Mouse (Mus musculus): ENCODE measurements around the gene Gm17617. TPM values are rescaled to one million over a fixed set of nuclear protein-coding genes. Genes with fewer than 3 reads are reported as not detected.

Gm17617 gene
- polyA plus RNA-seq, 1 experiment from 2014 or later, result not detected

- Histone ChIP-seq H3K27ac (no peak overlapping the region), H3K9me3 (peaks cover 4% of the 10 kb centered on the region; the same call in 1 of the 2 replicates), H3K4me3 (no peak overlapping the region), H3K36me3 (replicated peaks) (no peaks in the 10 kb centered on the region), H3K27me3 (ENCODE audit: poor library complexity, severe bottlenecking) (peaks cover 15% of the 10 kb centered on the region), H3K4me1 (peaks cover 24% of the 10 kb centered on the region)
- WGBS, result 84% methylated on average over 11 of the region's 11 CpGs
- no peak for DNase-seq (ENCODE audit: extremely low spot score, low spot score)
Measured at GRCm38 (mm10) chr13:55167798-55168197, 34.5 kb upstream of the Gm17617 start.

DNA sequence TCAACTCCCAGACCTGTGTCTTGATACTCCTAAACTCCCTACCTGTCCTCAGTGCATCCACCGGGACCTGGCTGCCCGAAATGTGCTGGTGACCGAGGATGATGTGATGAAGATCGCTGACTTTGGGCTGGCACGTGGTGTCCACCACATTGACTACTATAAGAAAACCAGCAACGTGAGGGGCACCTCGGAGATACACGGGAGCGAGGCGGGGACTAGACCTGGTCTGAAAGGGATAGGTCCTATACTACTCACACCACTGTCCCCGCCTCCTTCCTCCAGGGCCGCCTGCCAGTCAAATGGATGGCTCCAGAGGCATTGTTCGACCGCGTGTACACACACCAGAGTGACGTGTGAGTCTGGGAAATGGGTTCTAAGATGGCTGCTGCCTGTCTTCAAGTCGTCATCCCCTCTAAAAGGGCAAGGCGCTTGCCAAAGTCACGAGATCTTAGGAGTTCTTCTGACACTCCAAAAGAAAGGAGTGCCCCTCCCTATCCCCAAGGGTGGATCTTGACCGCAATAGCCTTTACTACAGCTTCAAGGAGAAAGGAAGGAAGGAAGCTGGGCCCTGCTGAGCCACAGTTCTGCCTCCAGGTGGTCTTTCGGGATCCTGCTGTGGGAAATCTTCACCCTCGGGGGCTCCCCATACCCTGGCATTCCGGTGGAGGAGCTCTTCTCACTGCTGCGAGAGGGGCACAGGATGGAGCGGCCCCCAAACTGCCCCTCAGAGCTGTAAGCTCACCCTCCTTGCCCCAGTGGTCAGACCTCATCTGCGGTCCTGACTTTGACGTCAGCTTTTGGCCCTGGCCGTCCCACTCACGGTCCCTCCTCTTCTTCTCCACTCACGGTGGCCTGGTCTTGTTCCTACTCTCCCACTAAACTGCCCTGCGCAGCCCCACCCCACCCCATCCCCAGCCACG lies 33.7 kb upstream of the Gm17617 start:
- peaks cover 8% of the 10 kb centered on the region for H3K27me3 ChIP-seq (ENCODE audit: poor library complexity, severe bottlenecking)
- no peak overlapping the region for H3K27ac ChIP-seq
- H3K9me3 ChIP-seq, result peaks cover 4% of the 10 kb centered on the region; the same call in 1 of the 2 replicates
- peaks cover 17% of the 10 kb centered on the region for H3K4me1 ChIP-seq
- H3K36me3 ChIP-seq (replicated peaks), result no peaks in the 10 kb centered on the region
- no peak overlapping the region for H3K4me3 ChIP-seq
- WGBS, result 90% methylated on average over 32 of the region's 32 CpGs
- no peak for DNase-seq (ENCODE audit: extremely low spot score, low spot score)

DNA sequence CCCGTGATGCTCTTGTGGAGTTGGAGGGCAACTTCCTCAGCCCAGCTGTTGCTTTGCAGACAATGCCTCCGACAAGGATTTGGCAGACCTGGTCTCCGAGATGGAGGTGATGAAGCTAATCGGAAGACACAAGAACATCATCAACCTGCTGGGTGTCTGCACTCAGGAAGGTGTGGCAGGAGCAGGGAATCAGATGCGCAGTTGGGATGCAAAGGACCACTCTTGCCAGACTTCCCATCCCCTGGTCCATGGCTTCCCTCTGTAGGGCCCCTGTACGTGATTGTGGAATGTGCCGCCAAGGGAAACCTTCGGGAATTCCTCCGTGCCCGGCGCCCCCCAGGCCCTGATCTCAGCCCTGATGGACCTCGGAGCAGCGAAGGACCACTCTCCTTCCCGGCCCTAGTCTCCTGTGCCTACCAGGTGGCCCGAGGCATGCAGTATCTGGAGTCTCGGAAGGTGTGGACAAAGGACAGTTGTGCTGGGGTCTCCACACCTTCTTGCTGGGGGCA lies 32.5 kb upstream of the Gm17617 start:
- Histone ChIP-seq H3K27me3 (ENCODE audit: poor library complexity, severe bottlenecking) (no peaks in the 10 kb centered on the region), H3K9me3 (peaks cover 4% of the 10 kb centered on the region; the same call in 1 of the 2 replicates), H3K36me3 (replicated peaks) (no peaks in the 10 kb centered on the region), H3K4me1 (0 out of 2 replicates have a peak, but pooled peaks cover 7% of the 10 kb centered on the region), H3K27ac (no peak overlapping the region), H3K4me3 (no peak overlapping the region)
- WGBS, result 94% methylated on average over 16 of the region's 16 CpGs
- no peak for DNase-seq (ENCODE audit: extremely low spot score, low spot score)

GRCm38 (mm10) chr13:55163553-55163952 lies 30.2 kb upstream of the Gm17617 start:
- Histone ChIP-seq H3K27ac (no peak overlapping the region), H3K27me3 (ENCODE audit: poor library complexity, severe bottlenecking) (no peaks in the 10 kb centered on the region), H3K4me3 (no peak overlapping the region), H3K4me1 (no peaks in the 10 kb centered on the region), H3K9me3 (no peaks in the 10 kb centered on the region; the same call in 1 of the 2 replicates), H3K36me3 (replicated peaks) (no peaks in the 10 kb centered on the region)
- WGBS, result 76% methylated on average over 5 of the region's 5 CpGs
- DNase-seq (ENCODE audit: extremely low spot score, low spot score), result no peak

GRCm38 (mm10) chr13:55162365-55162764 lies 29.0 kb upstream of the Gm17617 start:
- no peaks in the 10 kb centered on the region for H3K4me1 ChIP-seq
- H3K36me3 ChIP-seq (replicated peaks), result no peaks in the 10 kb centered on the region
- 59% methylated on average over 7 of the region's 7 CpGs for WGBS
- H3K9me3 ChIP-seq, result no peaks in the 10 kb centered on the region; the same call in 1 of the 2 replicates
- no peak overlapping the region for H3K27ac ChIP-seq
- no peak for DNase-seq (ENCODE audit: extremely low spot score, low spot score)
- no peaks in the 10 kb centered on the region for H3K27me3 ChIP-seq (ENCODE audit: poor library complexity, severe bottlenecking)
- no peak overlapping the region for H3K4me3 ChIP-seq

GRCm38 (mm10) chr13:55153951-55154350 lies 20.6 kb upstream of the Gm17617 start:
- Histone ChIP-seq H3K4me3 (no peak overlapping the region), H3K4me1 (peaks cover 11% of the 10 kb centered on the region), H3K36me3 (replicated peaks) (no peaks in the 10 kb centered on the region), H3K9me3 (no peaks in the 10 kb centered on the region), H3K27me3 (ENCODE audit: poor library complexity, severe bottlenecking) (peaks cover 58% of the 10 kb centered on the region), H3K27ac (no peak overlapping the region)
- 87% methylated on average over 5 of the region's 5 CpGs for WGBS
- no peak for DNase-seq (ENCODE audit: extremely low spot score, low spot score)

- Histone ChIP-seq H3K4me3 (peak within 1 kb of the TSS; percentile 64), H3K27ac (peak within 1 kb of the TSS; percentile 32), H3K4me1 (peaks cover 11% of the 10 kb centered on the region), H3K27me3 (ENCODE audit: poor library complexity, severe bottlenecking) (peaks cover 58% of the 10 kb centered on the region), H3K36me3 (replicated peaks) (no peaks in the 10 kb centered on the region), H3K9me3 (no peaks in the 10 kb centered on the region)
- DNase-seq (ENCODE audit: extremely low spot score, low spot score), result peak; percentile 53
- under 1% methylated on average over 68 of the region's 68 CpGs for WGBS
Measured at GRCm38 (mm10) chr13:55152621-55153415, 19.5 kb upstream of the Gm17617 start, which contains the start of gene Fgfr4. Gene Fgfr4 (plus strand): TSS chr13:55152640.

DNA sequence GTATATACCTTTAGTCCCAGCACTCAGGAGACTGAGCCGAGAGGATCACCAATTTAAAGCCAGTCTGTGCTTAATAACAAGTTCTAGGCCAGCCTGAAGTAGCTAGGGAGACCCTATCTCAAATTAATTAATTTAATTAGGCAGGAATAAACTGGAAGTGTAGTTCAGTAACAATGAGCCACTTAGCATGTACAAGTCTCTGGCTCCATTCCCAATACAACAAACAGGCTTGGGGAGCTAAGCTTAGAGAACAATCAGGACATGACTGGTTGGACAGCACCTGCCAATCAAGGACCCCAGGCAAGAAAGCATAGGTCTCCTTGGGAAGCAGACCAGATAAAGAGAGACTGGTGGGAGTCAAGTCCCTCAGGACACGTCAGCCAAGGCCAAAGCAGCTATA lies 6.9 kb upstream of the Gm17617 start:
- no peak overlapping the region for H3K27ac ChIP-seq
- DNase-seq (ENCODE audit: extremely low spot score, low spot score), result no peak
- H3K36me3 ChIP-seq (replicated peaks), result no peaks in the 10 kb centered on the region
- 80% methylated on average over 2 of the region's 2 CpGs for WGBS
- H3K9me3 ChIP-seq, result no peaks in the 10 kb centered on the region
- peaks cover 5% of the 10 kb centered on the region; the same call in 1 of the 2 replicates for H3K4me1 ChIP-seq
- no peaks in the 10 kb centered on the region for H3K27me3 ChIP-seq (ENCODE audit: poor library complexity, severe bottlenecking)
- no peak overlapping the region for H3K4me3 ChIP-seq

DNA sequence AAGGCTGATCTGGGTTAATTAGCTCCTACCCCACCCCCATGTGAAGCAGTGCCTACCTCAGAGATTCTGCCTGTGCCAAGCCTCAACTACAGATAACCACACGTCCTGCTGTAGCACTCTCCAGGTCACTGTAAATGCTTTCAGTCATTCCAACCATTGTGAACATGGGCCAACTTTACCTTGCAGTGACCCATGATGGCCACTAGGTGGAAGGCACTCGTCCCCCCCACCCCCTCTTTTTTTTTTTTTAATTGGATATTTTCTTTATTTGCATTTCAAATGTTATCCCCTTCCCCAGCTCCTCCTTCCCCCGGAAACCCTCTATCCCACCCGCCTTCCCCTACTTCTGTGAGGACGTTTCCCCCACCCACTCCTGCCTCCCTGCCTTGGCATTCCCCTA lies 2.0 kb upstream of the Gm17617 start:
- H3K4me1 ChIP-seq, result peaks cover 5% of the 10 kb centered on the region; the same call in 1 of the 2 replicates
- WGBS, result 11% methylated on average over 5 of the region's 5 CpGs
- H3K27me3 ChIP-seq (ENCODE audit: poor library complexity, severe bottlenecking), result no peaks in the 10 kb centered on the region
- no peak overlapping the region for H3K4me3 ChIP-seq
- no peaks in the 10 kb centered on the region for H3K9me3 ChIP-seq
- no peak for DNase-seq (ENCODE audit: extremely low spot score, low spot score)
- H3K36me3 ChIP-seq (replicated peaks), result peaks cover 39% of the 10 kb centered on the region
- H3K27ac ChIP-seq, result no peak overlapping the region

GRCm38 (mm10) chr13:55124903-55125302 lies 8.4 kb downstream of the Gm17617 start:
- H3K4me1 ChIP-seq, result no peaks in the 10 kb centered on the region

DNA sequence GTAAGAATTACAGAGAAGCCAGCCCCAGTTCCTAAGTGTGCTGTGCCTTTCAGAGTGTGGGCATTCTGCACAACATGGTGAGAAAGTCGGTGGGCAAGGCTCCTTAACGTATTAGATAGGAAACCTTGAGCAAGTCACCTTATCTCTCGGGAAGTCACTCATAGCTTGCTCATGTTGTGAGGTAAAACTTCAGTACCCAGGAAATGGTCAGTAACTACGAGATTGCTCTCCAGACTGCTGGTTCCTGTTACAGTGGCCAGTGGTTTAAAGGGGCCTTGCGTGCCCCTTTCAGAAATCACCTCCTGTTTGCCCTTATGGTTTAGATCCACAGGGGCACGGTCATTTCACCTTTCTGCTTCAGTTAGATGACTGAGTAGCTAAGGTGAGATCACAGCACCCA lies 19.0 kb downstream of the Gm17617 start:
- H3K27me3 ChIP-seq (ENCODE audit: poor library complexity, severe bottlenecking), result no peaks in the 10 kb centered on the region
- no peak overlapping the region for H3K27ac ChIP-seq
- H3K4me3 ChIP-seq, result no peak overlapping the region
- H3K36me3 ChIP-seq (replicated peaks), result peaks cover 77% of the 10 kb centered on the region
- no peaks in the 10 kb centered on the region for H3K4me1 ChIP-seq
- H3K9me3 ChIP-seq, result no peaks in the 10 kb centered on the region
- no peak for DNase-seq (ENCODE audit: extremely low spot score, low spot score)
- WGBS, result 90% methylated on average over 6 of the region's 6 CpGs

More at GRCm38 (mm10) chr13:55124903-55125302, 8.4 kb downstream of the Gm17617 start:
- no peak for DNase-seq (ENCODE audit: extremely low spot score, low spot score)
- H3K36me3 ChIP-seq (replicated peaks), result peaks cover 75% of the 10 kb centered on the region
- no peak overlapping the region for H3K27ac ChIP-seq
- no peaks in the 10 kb centered on the region for H3K27me3 ChIP-seq (ENCODE audit: poor library complexity, severe bottlenecking)
- no peak overlapping the region for H3K4me3 ChIP-seq
- 97% methylated on average over 6 of the region's 6 CpGs for WGBS
- no peaks in the 10 kb centered on the region for H3K9me3 ChIP-seq

DNA sequence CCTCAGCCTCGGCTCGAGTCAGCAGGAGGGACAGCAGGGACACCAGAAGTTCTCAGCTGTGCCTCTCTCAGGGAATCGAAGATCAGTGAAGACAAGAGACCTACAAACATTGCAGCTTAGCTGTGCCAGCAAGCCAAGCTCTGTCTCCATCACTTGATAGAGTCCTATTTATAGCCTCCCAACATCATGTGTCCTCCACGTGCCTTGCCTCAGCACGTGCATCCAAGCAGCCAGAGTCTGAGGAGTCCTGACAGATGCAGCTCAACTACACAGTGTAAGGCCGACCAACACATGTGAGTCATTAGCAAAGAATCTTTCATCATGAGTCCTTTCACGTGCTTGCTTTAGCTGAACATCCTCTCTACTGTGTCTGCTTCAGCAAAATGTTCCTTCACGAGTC lies 25.7 kb downstream of the Gm17617 start:
- 95% methylated on average over 8 of the region's 8 CpGs for WGBS
- Histone ChIP-seq H3K4me1 (peaks cover 18% of the 10 kb centered on the region), H3K27ac (no peak overlapping the region), H3K4me3 (no peak overlapping the region), H3K27me3 (ENCODE audit: poor library complexity, severe bottlenecking) (no peaks in the 10 kb centered on the region), H3K9me3 (no peaks in the 10 kb centered on the region), H3K36me3 (replicated peaks) (peaks cover 33% of the 10 kb centered on the region)
- no peak for DNase-seq (ENCODE audit: extremely low spot score, low spot score)
